Mouse (Mus musculus): Measurements from ENCODE around the gene Pin1rt1. TPM values are rescaled to one million over a fixed set of nuclear protein-coding genes. Genes with fewer than 3 reads are reported as not detected.

Pin1rt1 gene
- total RNA-seq, 2 experiments from 2014 or later = not detected

DNA sequence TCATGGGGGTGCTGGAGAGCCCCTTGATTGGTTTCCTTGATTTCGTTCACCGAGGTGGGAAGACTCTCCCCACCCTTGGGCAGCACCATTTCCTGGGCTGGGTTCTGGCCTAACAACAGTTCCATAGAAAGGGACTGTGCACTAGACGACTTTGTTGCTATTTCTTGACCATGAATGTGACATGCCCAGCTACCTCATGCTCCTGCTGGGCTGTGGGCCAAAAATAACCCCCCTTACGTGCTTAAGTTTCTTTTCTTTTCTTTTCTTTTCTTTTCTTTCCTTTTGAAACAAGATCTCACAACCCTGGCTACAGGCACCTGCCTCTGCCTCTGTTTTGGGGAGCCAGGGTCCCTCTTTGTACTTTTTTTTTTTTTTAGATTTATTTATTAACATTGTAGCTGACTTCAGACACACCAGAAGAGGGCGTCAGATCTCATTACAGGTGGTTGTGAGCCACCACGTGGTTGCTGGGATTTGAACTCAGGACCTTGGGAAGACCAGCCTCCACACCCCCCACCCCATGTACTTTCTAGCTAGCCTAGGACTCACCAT lies 6.3 kb downstream of the Pin1rt1 start:
- Histone ChIP-seq H3K4me3 (no peak overlapping the region), H3K27ac (no peak overlapping the region)
- no peak for DNase-seq (ENCODE audit: low spot score in 2 of 2)
- TF ChIP-seq CTCF (conservative IDR thresholded peaks at IDR 0.05) = no peak; the same call in 1 of the 2 replicates

DNA sequence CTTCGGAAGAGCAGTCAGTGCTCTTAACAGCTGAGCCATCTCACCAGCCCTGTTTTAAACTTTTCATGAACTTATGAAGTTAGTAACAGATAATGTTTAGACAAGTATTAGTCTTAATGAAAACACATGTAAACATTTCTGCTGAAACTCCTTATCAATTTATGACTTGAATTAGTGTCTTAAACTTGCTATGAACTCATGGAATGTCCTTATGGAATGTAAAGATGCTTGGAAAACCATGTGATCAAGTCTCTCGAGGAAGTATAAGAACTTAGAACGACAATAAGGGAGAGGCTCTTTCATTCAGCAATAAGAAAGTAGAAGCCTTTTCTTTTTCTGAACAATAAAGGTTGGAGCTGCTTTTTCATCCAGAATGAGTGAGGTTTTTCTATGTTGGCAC lies 11.8 kb downstream of the Pin1rt1 start:
- DNase-seq (ENCODE audit: low spot score in 2 of 2) = no peak
- Histone ChIP-seq H3K27ac (no peak overlapping the region), H3K4me3 (no peak overlapping the region)
- TF ChIP-seq CTCF (conservative IDR thresholded peaks at IDR 0.05) = no peak

DNA sequence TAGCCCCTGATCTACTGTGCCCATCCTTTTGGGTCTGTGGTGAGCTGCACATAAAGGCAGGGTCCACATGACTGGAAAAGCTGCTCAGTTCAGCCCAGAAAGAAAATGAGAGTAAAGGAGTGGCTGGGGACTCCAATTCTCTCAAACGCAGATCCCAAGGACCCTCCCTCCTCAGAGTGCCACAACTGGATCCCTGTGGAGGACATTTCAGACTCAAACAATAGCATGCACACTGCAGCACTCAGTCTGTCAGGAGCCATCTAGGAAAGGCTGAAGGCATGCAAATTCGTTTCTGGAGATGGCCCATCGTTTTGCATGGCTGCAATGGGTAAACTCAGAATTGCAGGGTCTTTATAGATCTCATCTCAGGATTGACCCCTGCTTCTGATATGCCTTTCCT lies 13.0 kb downstream of the Pin1rt1 start:
- no peak for TF ChIP-seq CTCF (conservative IDR thresholded peaks at IDR 0.05)
- H3K4me3 ChIP-seq = no peak overlapping the region
- no peak for DNase-seq (ENCODE audit: low spot score in 2 of 2)
- H3K27ac ChIP-seq = no peak overlapping the region

DNA sequence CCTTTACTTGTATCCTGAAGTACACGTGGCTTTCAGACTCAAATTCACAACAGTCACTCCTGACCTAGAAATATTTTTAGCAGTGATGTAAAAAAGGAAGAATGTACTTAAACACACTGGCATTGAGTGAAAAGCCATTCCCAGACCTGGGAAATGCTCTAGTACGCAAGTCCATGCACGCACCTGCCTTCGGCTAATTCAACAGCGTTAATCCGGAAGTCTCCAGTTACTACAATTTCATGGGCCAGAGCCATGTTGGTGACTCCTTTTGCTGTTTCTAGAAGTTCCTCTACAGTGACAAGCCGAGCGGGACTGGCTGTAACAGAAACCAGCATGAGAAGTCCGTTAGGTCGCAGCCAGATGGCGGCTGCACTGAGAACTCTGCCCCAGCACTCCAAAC lies 16.5 kb downstream of the Pin1rt1 start:
- no peak overlapping the region for H3K4me3 ChIP-seq
- no peak for TF ChIP-seq CTCF (conservative IDR thresholded peaks at IDR 0.05)
- DNase-seq (ENCODE audit: low spot score in 2 of 2) = no peak
- no peak overlapping the region for H3K27ac ChIP-seq

DNA sequence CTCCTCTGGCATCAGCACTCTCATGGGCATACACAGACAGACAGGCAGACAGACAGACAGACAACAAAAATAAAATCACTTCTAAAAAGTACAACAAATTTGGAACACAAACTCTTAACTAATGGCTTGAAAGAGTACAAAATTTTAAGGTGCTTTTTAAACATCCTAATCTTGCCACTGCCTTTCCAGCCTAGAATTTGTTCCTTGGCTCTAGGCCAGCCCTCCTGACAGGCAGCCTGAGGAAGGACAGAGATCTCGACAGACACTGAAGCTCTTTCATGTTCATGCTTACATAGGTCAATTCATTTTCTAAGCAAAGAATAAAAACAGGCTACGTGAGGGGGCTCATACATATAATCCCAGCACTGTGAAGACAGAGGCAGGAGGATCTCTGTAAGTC lies 23.6 kb downstream of the Pin1rt1 start:
- Histone ChIP-seq H3K27ac (no peak overlapping the region), H3K4me3 (no peak overlapping the region)
- TF ChIP-seq CTCF (conservative IDR thresholded peaks at IDR 0.05) = no peak
- DNase-seq (ENCODE audit: low spot score in 2 of 2) = no peak

DNA sequence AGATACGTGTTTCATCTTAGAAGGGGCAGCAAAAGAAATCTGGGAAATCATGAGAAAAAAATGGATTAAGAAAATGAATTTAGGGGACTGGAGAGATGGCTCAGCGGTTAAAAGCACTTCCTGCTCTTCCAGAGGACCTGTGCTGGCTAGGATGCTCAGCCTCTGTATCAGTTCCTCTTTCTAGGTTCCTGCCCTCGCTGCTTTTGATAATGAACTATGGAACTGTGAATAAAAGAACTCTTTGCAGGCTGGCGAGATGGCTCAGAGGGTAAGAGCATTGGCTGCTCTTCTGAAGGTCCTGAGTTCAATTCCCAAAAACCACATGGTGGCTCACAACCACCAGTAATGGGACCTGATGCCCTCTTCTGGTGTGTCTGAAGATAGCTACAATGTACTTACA lies 25.5 kb downstream of the Pin1rt1 start:
- H3K4me3 ChIP-seq = no peak overlapping the region
- no peak for DNase-seq (ENCODE audit: low spot score in 2 of 2)
- TF ChIP-seq CTCF (conservative IDR thresholded peaks at IDR 0.05) = no peak; the same call in 1 of the 2 replicates
- H3K27ac ChIP-seq = no peak overlapping the region

DNA sequence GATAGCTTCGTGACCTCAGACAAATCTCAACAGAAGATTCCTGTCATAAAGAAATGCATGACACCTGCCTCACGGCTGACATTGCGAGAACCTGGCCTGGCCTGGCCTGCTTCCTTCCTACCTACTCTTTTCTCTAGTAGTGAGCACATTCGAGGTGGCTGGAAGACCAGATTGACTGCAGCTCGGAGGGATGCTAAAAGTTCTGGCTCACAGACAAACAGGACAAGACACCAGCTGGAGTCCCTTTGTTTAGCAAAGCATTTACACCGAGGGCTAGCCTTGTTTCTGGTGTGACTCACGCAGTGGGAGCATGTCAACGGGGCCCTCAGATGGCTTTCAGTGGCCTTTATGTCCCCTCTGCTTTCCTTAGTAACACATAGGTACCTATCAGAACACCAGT lies 27.5 kb downstream of the Pin1rt1 start:
- H3K4me3 ChIP-seq = no peak overlapping the region
- no peak for TF ChIP-seq CTCF (conservative IDR thresholded peaks at IDR 0.05)
- DNase-seq (ENCODE audit: low spot score in 2 of 2) = no peak
- no peak overlapping the region for H3K27ac ChIP-seq

DNA sequence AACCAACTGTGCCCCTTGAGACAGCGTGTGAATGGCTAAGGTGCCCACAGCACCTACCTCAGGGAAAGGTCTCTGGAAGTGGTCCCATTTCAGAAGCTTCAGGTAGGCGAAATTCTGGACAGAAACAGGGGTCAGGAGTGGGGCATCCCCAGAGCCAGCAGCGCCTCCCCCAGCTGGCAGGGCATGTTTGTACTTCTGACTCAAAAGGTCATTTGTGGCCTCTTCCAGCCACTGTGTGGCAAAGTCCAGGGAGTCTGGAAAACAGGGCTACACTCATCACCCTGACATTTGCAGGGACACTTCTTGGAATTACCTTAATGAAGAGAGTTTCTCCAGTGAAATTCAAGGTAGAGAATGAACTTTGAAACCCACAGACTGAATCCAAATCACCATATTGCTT lies 27.9 kb downstream of the Pin1rt1 start:
- H3K4me3 ChIP-seq = no peak overlapping the region
- H3K27ac ChIP-seq = no peak overlapping the region
- no peak for DNase-seq (ENCODE audit: low spot score in 2 of 2)
- TF ChIP-seq CTCF (conservative IDR thresholded peaks at IDR 0.05) = no peak

DNA sequence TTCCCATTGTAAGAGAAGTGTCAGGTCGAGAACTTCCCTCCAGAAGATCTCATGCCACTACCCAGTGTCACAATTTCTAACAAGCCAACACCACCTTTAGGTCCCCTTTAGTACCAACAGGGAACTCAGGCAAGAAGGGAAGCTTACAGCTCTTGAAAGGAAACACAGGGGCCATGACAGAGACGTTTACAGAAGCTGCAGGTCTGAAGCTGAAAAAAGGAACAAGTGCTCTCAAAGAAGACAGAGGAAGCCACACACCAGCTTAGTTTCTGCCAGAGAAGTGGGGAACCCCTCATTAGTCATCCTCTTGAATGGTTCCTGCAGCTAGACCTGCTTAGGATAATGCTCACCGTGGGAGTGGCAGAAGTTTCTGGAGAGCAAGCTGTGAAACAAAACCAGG lies 28.9 kb downstream of the Pin1rt1 start:
- Histone ChIP-seq H3K27ac (no peak overlapping the region), H3K4me3 (no peak overlapping the region)
- TF ChIP-seq CTCF (conservative IDR thresholded peaks at IDR 0.05) = no peak
- no peak for DNase-seq (ENCODE audit: low spot score in 2 of 2)

DNA sequence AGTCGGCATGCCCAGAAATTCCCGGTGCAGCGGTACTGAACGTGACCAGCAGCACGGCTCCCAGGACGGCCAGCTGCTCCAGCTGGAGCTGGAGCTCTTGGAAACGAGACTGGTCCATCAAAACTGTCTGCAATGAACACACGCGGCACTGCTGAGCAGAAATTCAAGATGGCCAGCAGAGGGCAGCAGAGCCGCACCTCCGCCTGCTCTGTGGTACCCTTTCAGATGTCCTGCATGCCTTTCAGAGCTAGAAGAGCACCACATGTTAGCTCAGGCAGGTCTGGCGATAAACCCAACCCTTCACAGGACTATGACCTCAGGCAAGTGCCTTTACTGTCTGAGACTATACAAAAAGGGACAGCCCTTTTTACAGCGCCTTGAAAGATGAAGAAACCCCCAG lies 30.8 kb downstream of the Pin1rt1 start:
- peak; percentile 99 for TF ChIP-seq CTCF (conservative IDR thresholded peaks at IDR 0.05)
- Histone ChIP-seq H3K27ac (no peak overlapping the region), H3K4me3 (no peak overlapping the region)
- peak; percentile 80 to 83 for DNase-seq (ENCODE audit: low spot score in 2 of 2)

DNA sequence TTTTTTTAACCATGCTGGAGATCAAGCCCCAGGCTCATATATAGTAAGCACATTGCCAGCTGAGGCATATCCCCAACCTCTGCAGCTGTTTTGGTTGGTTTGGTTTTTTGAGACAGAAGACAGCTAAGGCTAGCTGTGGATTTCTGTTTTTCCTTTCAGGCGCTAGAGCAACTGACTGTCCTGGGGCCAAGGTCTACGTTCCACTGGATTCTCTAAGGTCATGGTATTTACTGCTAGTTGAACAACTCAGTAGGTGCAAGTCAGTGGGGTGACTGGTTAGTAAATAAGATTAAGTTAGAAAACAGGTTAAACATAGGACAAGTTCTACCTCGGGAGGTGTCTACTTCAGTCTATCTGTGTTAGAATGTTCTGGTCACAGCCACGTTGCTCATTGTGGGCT lies 31.4 kb downstream of the Pin1rt1 start:
- DNase-seq (ENCODE audit: low spot score in 2 of 2) = no peak
- TF ChIP-seq CTCF (conservative IDR thresholded peaks at IDR 0.05) = no peak
- Histone ChIP-seq H3K27ac (no peak overlapping the region), H3K4me3 (no peak overlapping the region)

DNA sequence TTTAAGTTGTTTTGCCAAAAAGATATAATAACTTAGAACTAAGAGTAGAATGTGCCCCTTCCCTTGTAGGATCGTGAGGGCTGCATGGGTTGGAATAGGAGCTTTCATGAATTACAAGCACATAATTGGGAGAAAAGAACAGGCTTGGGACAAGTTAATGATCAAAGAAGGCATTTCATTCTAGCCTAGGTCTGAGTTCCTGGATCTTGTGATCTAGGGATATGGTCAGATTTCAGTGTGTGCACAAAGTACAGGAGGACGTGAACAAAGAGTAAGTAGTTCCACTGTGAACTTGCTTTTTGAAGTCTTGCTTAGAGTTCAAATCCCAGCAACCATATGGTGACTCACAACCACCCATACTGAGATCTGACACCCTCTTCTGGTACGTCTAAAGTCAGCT lies 38.9 kb downstream of the Pin1rt1 start:
- Histone ChIP-seq H3K4me3 (no peak overlapping the region), H3K27ac (no peak overlapping the region)
- no peak for DNase-seq (ENCODE audit: low spot score in 2 of 2)
- no peak for TF ChIP-seq CTCF (conservative IDR thresholded peaks at IDR 0.05)

DNA sequence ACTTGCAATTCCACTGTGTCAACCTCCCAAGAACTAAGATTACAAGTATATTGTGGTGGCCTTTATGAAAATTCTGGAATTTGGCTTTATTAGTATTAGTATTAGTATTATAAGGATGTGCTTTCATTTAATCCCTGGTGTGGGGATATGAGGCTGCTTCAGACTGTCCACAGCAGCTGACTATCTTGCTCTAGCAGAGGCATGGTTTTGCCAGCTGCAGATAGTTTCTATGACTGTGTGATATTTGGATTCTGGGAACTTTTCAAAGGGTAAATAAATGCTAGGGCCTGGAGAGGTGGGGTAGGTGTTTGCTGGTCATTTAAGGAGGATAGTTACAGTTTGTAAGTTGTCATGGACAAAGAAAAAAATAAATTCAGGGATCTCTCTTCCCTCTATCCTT lies 44.5 kb downstream of the Pin1rt1 start:
- no peak for DNase-seq (ENCODE audit: low spot score in 2 of 2)
- H3K4me3 ChIP-seq = no peak overlapping the region
- TF ChIP-seq CTCF (conservative IDR thresholded peaks at IDR 0.05) = no peak
- H3K27ac ChIP-seq = no peak overlapping the region

DNA sequence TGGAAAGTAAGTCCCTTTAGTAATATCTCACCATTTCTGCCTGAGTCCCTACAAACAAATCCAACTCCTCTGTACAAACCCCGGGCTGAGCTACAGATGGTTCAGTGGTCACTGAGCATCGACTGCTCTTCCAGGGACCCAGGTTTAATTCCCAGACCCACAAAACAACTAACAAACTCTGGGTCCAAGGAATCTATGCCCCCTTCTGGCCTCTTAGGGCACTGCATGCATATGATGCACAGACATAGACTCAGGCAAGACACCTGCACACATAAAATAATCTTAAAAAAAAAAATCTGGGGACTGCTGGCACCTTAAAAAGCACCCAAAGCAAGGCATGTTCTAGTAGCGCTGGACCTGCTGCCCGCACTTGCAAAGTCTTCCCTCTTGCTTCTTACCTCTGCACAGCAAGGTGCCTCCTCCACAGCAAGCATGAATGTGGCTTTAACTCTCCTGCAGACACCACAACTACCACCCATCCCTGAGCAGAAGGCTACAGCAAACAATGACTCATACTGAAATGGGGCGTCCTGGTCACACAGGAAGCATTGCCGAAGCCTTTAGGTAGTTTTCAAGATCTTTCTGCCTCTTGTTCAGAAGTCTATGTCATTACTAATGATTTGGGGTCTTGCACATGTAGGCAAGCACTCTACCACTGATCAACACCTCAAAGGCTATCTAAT lies 46.9 kb downstream of the Pin1rt1 start:
- no peak for DNase-seq (ENCODE audit: low spot score in 2 of 2)
- Histone ChIP-seq H3K4me3 (no peak overlapping the region), H3K27ac (no peak overlapping the region)
- peak; percentile 59 for TF ChIP-seq CTCF (conservative IDR thresholded peaks at IDR 0.05)

Other genes starting within 250 kb of the Pin1rt1 start
- 10 to 100 TPM; 69.4 to 72.5 TPM for gene Hipk3, start 221.9 kb downstream of the Pin1rt1 start, total RNA-seq (2021)
- 10 to 100 TPM; 45.3 to 46.2 TPM for gene Cstf3, start 125.9 kb downstream of the Pin1rt1 start, total RNA-seq (2021)
- 10 to 100 TPM; 35.6 to 37.9 TPM for gene Tcp11l1, start 4.2 kb downstream of the Pin1rt1 start, total RNA-seq (2021)
- 1 to 10 TPM; 1.6 to 2.2 TPM for gene Depdc7, start 26.5 kb upstream of the Pin1rt1 start, total RNA-seq (2021)
- 10 to 100 TPM in 1 of 2 experiments, 1 to 10 TPM in 1; 9.8 to 11.3 TPM for gene Qser1, start 100.4 kb upstream of the Pin1rt1 start, total RNA-seq (2021)
- under 1 TPM; 0.47 to 0.56 TPM for gene Prrg4, start 133.5 kb upstream of the Pin1rt1 start, total RNA-seq (2021)
- gene Ccdc73, start 151.4 kb upstream of the Pin1rt1 start, total RNA-seq (2021) = 1 to 10 TPM in 1 of 2 experiments, not detected in 1; 1.2 TPM

Data from layer of hippocampus, adult 2 months (tissue).